Mouse (Mus musculus) hindbrain, embryonic 10.5 days (tissue): ENCODE measurements around the gene Nme1. TPM values are rescaled to one million over a fixed set of nuclear protein-coding genes. Genes with fewer than 3 reads are reported as not detected.

Experiments
- DNase-seq: peaks from one replicate; pipeline ENCODE4 v3.0.0-alpha.2; 2017; ENCODE audit warnings: low spot score
- H3K27ac ChIP-seq: fragments of 300-500 bp; sonication (generic); 2 replicates; pipeline ENCODE4 v1.5.1; 2016; ENCODE audit warnings: mild to moderate bottlenecking, moderate library complexity
- H3K27me3 ChIP-seq: fragments of 300-500 bp; sonication (generic); 2 replicates; pipeline ENCODE4 v1.6.1; 2016; ENCODE audit warnings: mild to moderate bottlenecking; ENCODE audit not compliant: poor library complexity, insufficient read depth, severe bottlenecking
- H3K36me3 ChIP-seq: fragments of 300-500 bp; sonication (generic); 2 replicates; pipeline ENCODE4 v1.6.1; 2016; ENCODE audit warnings: mild to moderate bottlenecking, moderate library complexity
- H3K4me1 ChIP-seq: fragments of 300-500 bp; sonication (generic); replicated peaks from 2 replicates; pipeline ENCODE4 v1.6.1; 2016; ENCODE audit warnings: mild to moderate bottlenecking
- H3K4me3 ChIP-seq: fragments of 300-500 bp; sonication (generic); 2 replicates; pipeline ENCODE4 v1.5.1; 2016; ENCODE audit warnings: mild to moderate bottlenecking, moderate library complexity
- H3K9me3 ChIP-seq: fragments of 300-500 bp; sonication (generic); 2 replicates; pipeline ENCODE4 v1.6.1; 2016; ENCODE audit warnings: mild to moderate bottlenecking, moderate library complexity
- WGBS: fragments of 180-500 bp; shearing (Covaris S2); methylation state at CpG from one replicate; pipeline ENCODE4 v1.1.7; 2016; 5-methylcytosine and 5-hydroxymethylcytosine counted together
- polyA plus RNA-seq: library from polyadenylated mRNA; unstranded; fragments of >200 nt; fragmentation: Nextera tagmentation; extraction: Ambion mirVana; gene quantifications from 2 replicates; pipeline ENCODE4 v1.2.1, GENCODE M21; 2016

The Nme1 gene
- polyA plus RNA-seq, 1 experiment from 2014 or later = 314 TPM

GRCm38 (mm10) chr11:93986298-93986697 lies 18.0 kb upstream of the Nme1 start:
- DNase-seq = no peak
- H3K27me3 ChIP-seq = no peaks in the 10 kb centered on the region
- no peak overlapping the region for H3K4me3 ChIP-seq
- H3K27ac ChIP-seq = no peak overlapping the region
- no peaks in the 10 kb centered on the region for H3K9me3 ChIP-seq
- no peaks in the 10 kb centered on the region for H3K36me3 ChIP-seq
- H3K4me1 ChIP-seq = no peaks in the 10 kb centered on the region

- no peaks in the 10 kb centered on the region for H3K4me1 ChIP-seq
- no peaks in the 10 kb centered on the region for H3K27me3 ChIP-seq
- no peak overlapping the region for H3K27ac ChIP-seq
- H3K9me3 ChIP-seq = no peaks in the 10 kb centered on the region
- no peak overlapping the region for H3K4me3 ChIP-seq
- DNase-seq = no peak
- 92% methylated on average over 5 of the region's 5 CpGs for WGBS
- H3K36me3 ChIP-seq = no peaks in the 10 kb centered on the region
Measured at GRCm38 (mm10) chr11:93985265-93985664, 16.9 kb upstream of the Nme1 start.

- 92% methylated on average over 3 of the region's 3 CpGs for WGBS
Measured at GRCm38 (mm10) chr11:93984619-93985018, 16.3 kb upstream of the Nme1 start.

GRCm38 (mm10) chr11:93979502-93980049 lies 11.3 kb upstream of the Nme1 start:
- no peak for DNase-seq
- Histone ChIP-seq H3K4me3 (no peak overlapping the region), H3K9me3 (no peaks in the 10 kb centered on the region), H3K4me1 (no peaks in the 10 kb centered on the region), H3K27ac (no peak overlapping the region), H3K36me3 (no peaks in the 10 kb centered on the region), H3K27me3 (no peaks in the 10 kb centered on the region)
- 66% methylated on average over 6 of the region's 6 CpGs for WGBS

More at GRCm38 (mm10) chr11:93984619-93985018, 16.3 kb upstream of the Nme1 start:
- Histone ChIP-seq H3K4me1 (no peaks in the 10 kb centered on the region), H3K9me3 (no peaks in the 10 kb centered on the region), H3K4me3 (no peak overlapping the region), H3K27ac (no peak overlapping the region), H3K27me3 (no peaks in the 10 kb centered on the region), H3K36me3 (no peaks in the 10 kb centered on the region)
- no peak for DNase-seq

- H3K36me3 ChIP-seq = no peaks in the 10 kb centered on the region
- no peak for DNase-seq
- H3K4me1 ChIP-seq = peaks cover 9% of the 10 kb centered on the region
- 89% methylated on average over 5 of the region's 5 CpGs for WGBS
- H3K27ac ChIP-seq = no peak overlapping the region
- H3K4me3 ChIP-seq = no peak overlapping the region
- H3K27me3 ChIP-seq = no peaks in the 10 kb centered on the region
- no peaks in the 10 kb centered on the region for H3K9me3 ChIP-seq
Measured at GRCm38 (mm10) chr11:93972951-93973350, 4.6 kb upstream of the Nme1 start.

- Histone ChIP-seq H3K9me3 (no peaks in the 10 kb centered on the region), H3K4me3 (no peak overlapping the region), H3K27ac (no peak overlapping the region), H3K27me3 (no peaks in the 10 kb centered on the region), H3K4me1 (peaks cover 19% of the 10 kb centered on the region), H3K36me3 (peaks cover 14% of the 10 kb centered on the region)
- DNase-seq = no peak
- 74% methylated on average over 1 of the region's 1 CpGs for WGBS
Measured at GRCm38 (mm10) chr11:93969799-93970198, 1.5 kb upstream of the Nme1 start.

GRCm38 (mm10) chr11:93969171-93969570 lies 850 bp upstream of the Nme1 start:
- DNase-seq = no peak
- no peaks in the 10 kb centered on the region for H3K9me3 ChIP-seq
- no peaks in the 10 kb centered on the region for H3K27me3 ChIP-seq
- H3K36me3 ChIP-seq = peaks cover 20% of the 10 kb centered on the region
- no peak overlapping the region for H3K27ac ChIP-seq
- no peak overlapping the region for H3K4me3 ChIP-seq
- 95% methylated on average over 6 of the region's 6 CpGs for WGBS
- H3K4me1 ChIP-seq = peaks cover 19% of the 10 kb centered on the region

GRCm38 (mm10) chr11:93968848-93969128 lies 467 bp upstream of the Nme1 start:
- H3K27ac ChIP-seq = peak overlapping the region; percentile 92
- no peaks in the 10 kb centered on the region for H3K27me3 ChIP-seq
- peaks cover 19% of the 10 kb centered on the region for H3K4me1 ChIP-seq
- H3K4me3 ChIP-seq = peak overlapping the region; percentile 77
- no peaks in the 10 kb centered on the region for H3K9me3 ChIP-seq
- peaks cover 24% of the 10 kb centered on the region for H3K36me3 ChIP-seq
- no peak for DNase-seq
- WGBS = 53% methylated on average over 6 of the region's 6 CpGs

GRCm38 (mm10) chr11:93967381-93967780 lies 940 bp downstream of the Nme1 start:
- peak; percentile 34 for DNase-seq
- H3K36me3 ChIP-seq = peaks cover 38% of the 10 kb centered on the region
- H3K27ac ChIP-seq = peak overlapping the region; percentile 92
- 10% methylated on average over 11 of the region's 11 CpGs for WGBS
- no peaks in the 10 kb centered on the region for H3K9me3 ChIP-seq
- no peaks in the 10 kb centered on the region for H3K27me3 ChIP-seq
- peak overlapping the region; percentile 77 for H3K4me3 ChIP-seq
- peaks cover 19% of the 10 kb centered on the region for H3K4me1 ChIP-seq

- peaks cover 19% of the 10 kb centered on the region for H3K4me1 ChIP-seq
- H3K36me3 ChIP-seq = peaks cover 58% of the 10 kb centered on the region
- WGBS = 96% methylated on average over 6 of the region's 6 CpGs
Measured at GRCm38 (mm10) chr11:93965391-93965790, 2.9 kb downstream of the Nme1 start.

GRCm38 (mm10) chr11:93963013-93963412 lies 5.3 kb downstream of the Nme1 start:
- Histone ChIP-seq H3K27me3 (no peaks in the 10 kb centered on the region), H3K4me3 (no peak overlapping the region), H3K27ac (no peak overlapping the region), H3K4me1 (peaks cover 10% of the 10 kb centered on the region), H3K9me3 (no peaks in the 10 kb centered on the region), H3K36me3 (peaks cover 82% of the 10 kb centered on the region)
- DNase-seq = no peak
- WGBS = 85% methylated on average over 4 of the region's 4 CpGs

More at GRCm38 (mm10) chr11:93965391-93965790, 2.9 kb downstream of the Nme1 start:
- no peaks in the 10 kb centered on the region for H3K27me3 ChIP-seq
- DNase-seq = no peak
- H3K9me3 ChIP-seq = no peaks in the 10 kb centered on the region
- H3K4me3 ChIP-seq = no peak overlapping the region
- H3K27ac ChIP-seq = no peak overlapping the region

- H3K9me3 ChIP-seq = no peaks in the 10 kb centered on the region
- H3K36me3 ChIP-seq = peaks cover 91% of the 10 kb centered on the region
- H3K4me1 ChIP-seq = peaks cover 8% of the 10 kb centered on the region
- H3K27ac ChIP-seq = no peak overlapping the region
- H3K4me3 ChIP-seq = no peak overlapping the region
- H3K27me3 ChIP-seq = no peaks in the 10 kb centered on the region
- DNase-seq = no peak
- WGBS = 95% methylated on average over 6 of the region's 6 CpGs
Measured at GRCm38 (mm10) chr11:93961482-93961881, 6.8 kb downstream of the Nme1 start.

GRCm38 (mm10) chr11:93957746-93958145 lies 10.6 kb downstream of the Nme1 start:
- Histone ChIP-seq H3K27me3 (no peaks in the 10 kb centered on the region), H3K27ac (no peak overlapping the region), H3K36me3 (peaks cover 71% of the 10 kb centered on the region), H3K9me3 (no peaks in the 10 kb centered on the region), H3K4me3 (no peak overlapping the region), H3K4me1 (peaks cover 38% of the 10 kb centered on the region)
- DNase-seq = no peak
- 86% methylated on average over 4 of the region's 4 CpGs for WGBS

GRCm38 (mm10) chr11:93957031-93957555 lies 11.2 kb downstream of the Nme1 start:
- peaks cover 44% of the 10 kb centered on the region for H3K4me1 ChIP-seq
- H3K9me3 ChIP-seq = no peaks in the 10 kb centered on the region
- WGBS = 90% methylated on average over 2 of the region's 2 CpGs
- H3K36me3 ChIP-seq = peaks cover 71% of the 10 kb centered on the region
- no peaks in the 10 kb centered on the region for H3K27me3 ChIP-seq
- DNase-seq = no peak
- H3K27ac ChIP-seq = no peak overlapping the region
- H3K4me3 ChIP-seq = no peak overlapping the region
